Mouse (Mus musculus) cerebellum, adult 9-11 months (tissue): Measurements from ENCODE around the gene Gm42372.
"Not testable (repeated sequence)": the region's sequence is repeated elsewhere in the genome, so short reads cannot be mapped to it uniquely, and the experiment has no call there.

Source experiments
- DNase-seq: peaks from one replicate; pipeline ENCODE4 v3.0.0; 2022

Gene Gm42372

GRCm38 (mm10) chr7:16982859-16983568 is at the start of gene Gm42372:
TSS of gene Gm42372 (plus strand) at chr7:16983086.
- peak; percentile 90 for DNase-seq

GRCm38 (mm10) chr7:16937312-16937711 is 45.6 kb upstream of the Gm42372 start:
- no peak for DNase-seq

- DNase-seq: no peak
These were observed 44.6 kb upstream of the Gm42372 start for GRCm38 (mm10) chr7:16938117-16938791.

GRCm38 (mm10) chr7:16940292-16940691 is 42.6 kb upstream of the Gm42372 start:
- DNase-seq: peak; percentile 24

GRCm38 (mm10) chr7:16942861-16943260 is 40.0 kb upstream of the Gm42372 start:
- no peak for DNase-seq

- DNase-seq: peak; percentile 94
These were observed 38.7 kb upstream of the Gm42372 start, which contains the start of gene Pnmal2 for GRCm38 (mm10) chr7:16944061-16944807. TSS of gene Pnmal2 (plus strand) at chr7:16944682.

- DNase-seq: no peak
These were observed 38.0 kb upstream of the Gm42372 start for GRCm38 (mm10) chr7:16944808-16945315.

- peak; percentile 78 for DNase-seq
These were observed 37.5 kb upstream of the Gm42372 start for GRCm38 (mm10) chr7:16945419-16945818.

GRCm38 (mm10) chr7:16946441-16947348 is 36.2 kb upstream of the Gm42372 start:
- DNase-seq: peak; percentile 81

- peak; percentile 79 for DNase-seq
These were observed 35.5 kb upstream of the Gm42372 start for GRCm38 (mm10) chr7:16947349-16947895.

GRCm38 (mm10) chr7:16947959-16948361 is 34.9 kb upstream of the Gm42372 start:
- peak; percentile 74 for DNase-seq

GRCm38 (mm10) chr7:16948923-16949458 is 33.9 kb upstream of the Gm42372 start:
- peak; percentile 71 for DNase-seq

GRCm38 (mm10) chr7:16949908-16950841 is 32.7 kb upstream of the Gm42372 start:
- peak; percentile 87 for DNase-seq

GRCm38 (mm10) chr7:16950861-16951635 is 31.8 kb upstream of the Gm42372 start:
- DNase-seq: peak; percentile 87

GRCm38 (mm10) chr7:16953776-16954175 is 29.1 kb upstream of the Gm42372 start:
- DNase-seq: not testable (repeated sequence)

- no peak for DNase-seq
These were observed 27.2 kb upstream of the Gm42372 start for GRCm38 (mm10) chr7:16955712-16956111.

- no peak for DNase-seq
These were observed 26.2 kb upstream of the Gm42372 start for GRCm38 (mm10) chr7:16956410-16957265.

GRCm38 (mm10) chr7:16959539-16960187 is 23.2 kb upstream of the Gm42372 start, which contains the start of gene Pnmal1:
TSS of gene Pnmal1 (plus strand) at chr7:16959679.
- DNase-seq: peak; percentile 91
